Mouse (Mus musculus): ENCODE results near the gene Tmem161a. TPM values are rescaled to one million over a fixed set of nuclear protein-coding genes. Genes with fewer than 3 reads are reported as not detected.

Tmem161a gene
- total and polyA plus RNA-seq, 3 experiments = 48.5 to 73.6 (median 65.0) TPM

- dilution Hi-C loops (cut with MboI; ENCODE audit: extremely low pct_ligation_motif_present, extremely low pct_unique_long_range_greater_than_20kb, low sequenced_read_pairs) (no loop called here), in situ Hi-C loops (cut with MboI; ENCODE audit: low pct_ligation_motif_present, low pct_unique_long_range_greater_than_20kb, low sequenced_read_pairs) (no loop called here)
- Histone ChIP-seq H3K27ac (ENCODE audit: insufficient read depth, low read depth) (no peak overlapping the region), H3K79me2 (replicated peaks; ENCODE audit: control insufficient read depth, extremely low read depth, insufficient read depth, poor library complexity, severe bottlenecking) (no peaks in the 10 kb centered on the region), H3K4me3 (replicated peaks in 1 of 3; ENCODE audit: low read depth in 2 of 3, low read length in 2 of 3, poor library complexity in 1 of 3) (no peak overlapping the region), H3K4me1 (ENCODE audit: control insufficient read depth in 1 of 2, insufficient read depth in 2 of 2) (peaks cover 10 to 21% of the 10 kb centered on the region in 2 experiments), H3K27me3 (replicated peaks) (no peaks in the 10 kb centered on the region), H3K9me3 (replicated peaks; ENCODE audit: low read length) (no peaks in the 10 kb centered on the region), H3K9ac (ENCODE audit: insufficient read depth, low read depth) (no peak overlapping the region), H3K4me2 (ENCODE audit: insufficient read depth, low read depth, poor library complexity, severe bottlenecking) (no peak overlapping the region), H3K36me3 (replicated peaks in 1 of 2; ENCODE audit: control insufficient read depth in 1 of 2, insufficient read depth in 1 of 2, low read length in 1 of 2) (no peaks in the 10 kb centered on the region)
- TF ChIP-seq JUN (IDR thresholded peaks at IDR 0.05; ENCODE audit: insufficient read depth, low read depth, low read length) (no peak), KAT2A (IDR thresholded peaks at IDR 0.05; ENCODE audit: insufficient replicate concordance, low read length) (no peak), USF2 (conservative IDR thresholded peaks at IDR 0.05; ENCODE audit: low read depth, low read length) (no peak), BHLHE40 (IDR thresholded peaks at IDR 0.05; ENCODE audit: low read depth, low read length) (no peak), RAD21 (IDR thresholded peaks at IDR 0.05; ENCODE audit: low read depth, low read length) (no peak), HCFC1 (IDR thresholded peaks at IDR 0.05; ENCODE audit: low read depth, low read length) (no peak)
- DNase-seq (ENCODE audit: extremely low read depth) = no peak
These were observed 36.0 kb downstream of the Tmem161a start for GRCm38 (mm10) chr8:70208130-70208529.

- Histone ChIP-seq H3K4me1 (ENCODE audit: control insufficient read depth in 1 of 2, insufficient read depth in 2 of 2) (peaks cover 18 to 45% of the 10 kb centered on the region in 2 experiments), H3K79me2 (replicated peaks; ENCODE audit: control insufficient read depth, extremely low read depth, insufficient read depth, poor library complexity, severe bottlenecking) (no peaks in the 10 kb centered on the region), H3K27ac (ENCODE audit: insufficient read depth, low read depth) (no peak overlapping the region), H3K4me2 (ENCODE audit: insufficient read depth, low read depth, poor library complexity, severe bottlenecking) (no peak overlapping the region), H3K4me3 (replicated peaks in 1 of 3; ENCODE audit: low read depth in 2 of 3, low read length in 2 of 3, poor library complexity in 1 of 3) (no peak overlapping the region), H3K36me3 (replicated peaks in 1 of 2; ENCODE audit: control insufficient read depth in 1 of 2, insufficient read depth in 1 of 2, low read length in 1 of 2) (no peaks in the 10 kb centered on the region), H3K9ac (ENCODE audit: insufficient read depth, low read depth) (no peak overlapping the region), H3K27me3 (replicated peaks) (no peaks in the 10 kb centered on the region), H3K9me3 (replicated peaks; ENCODE audit: low read length) (no peaks in the 10 kb centered on the region)
- in situ Hi-C loops (cut with MboI; ENCODE audit: low pct_ligation_motif_present, low pct_unique_long_range_greater_than_20kb, low sequenced_read_pairs) (loop anchor here (5.0 kb wide), 1 partner anchor 38 kb away; the partner anchor contains the start of gene Tmem161a), dilution Hi-C loops (cut with MboI; ENCODE audit: extremely low pct_ligation_motif_present, extremely low pct_unique_long_range_greater_than_20kb, low sequenced_read_pairs) (no loop called here)
- no peak for TF ChIP-seq JUND (conservative IDR thresholded peaks at IDR 0.05; ENCODE audit: low read depth, low read length)
- 0 out of 2 replicates have a peak, but pooled peaks have one; percentile 17 for TF ChIP-seq IRF4 (IDR thresholded peaks at IDR 0.05; ENCODE audit: low read depth, low read length)
- TF ChIP-seq E2F4 (IDR thresholded peaks at IDR 0.05; ENCODE audit: insufficient replicate concordance, low read depth, low read length) = no peak
- no peak for TF ChIP-seq ELF1 (IDR thresholded peaks at IDR 0.05; ENCODE audit: low read depth, low read length)
- no peak for TF ChIP-seq PAX5 (IDR thresholded peaks at IDR 0.05; ENCODE audit: low read length)
- TF ChIP-seq MXI1 (IDR thresholded peaks at IDR 0.05; ENCODE audit: low read depth, low read length) = no peak
- TF ChIP-seq POLR2AphosphoS2 (IDR thresholded peaks at IDR 0.05; ENCODE audit: low read depth, low read length) = no peak
- TF ChIP-seq TCF12 (IDR thresholded peaks at IDR 0.05; ENCODE audit: low read depth, low read length) = no peak
- DNase-seq (ENCODE audit: extremely low read depth) = no peak
These were observed 38.4 kb downstream of the Tmem161a start for GRCm38 (mm10) chr8:70210538-70210937.
